Mouse (Mus musculus): ENCODE measurements around the gene Fzd5.

Gene Fzd5

DNA sequence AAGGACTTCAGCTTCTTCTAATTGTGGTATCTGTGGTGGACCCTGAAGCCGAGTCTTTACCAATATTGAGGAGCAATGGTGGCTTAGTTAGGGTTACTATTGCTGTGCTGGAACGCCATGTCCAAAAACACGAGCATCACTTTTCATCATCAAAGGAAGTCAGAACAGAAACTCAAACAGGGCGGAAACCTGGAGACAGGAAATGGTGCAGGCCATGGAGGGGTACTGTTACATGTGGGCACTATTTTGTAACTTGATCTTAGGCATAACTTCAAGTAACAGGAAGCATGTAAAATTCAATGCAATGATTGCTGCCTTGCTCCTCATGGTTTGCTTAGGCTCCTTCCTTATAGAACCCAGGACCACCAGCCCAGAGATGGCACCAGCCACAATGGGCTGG, 49.5 kb downstream of the Fzd5 start:
- DNase-seq (ENCODE audit: low read depth, low spot score): peak; percentile 18

DNA sequence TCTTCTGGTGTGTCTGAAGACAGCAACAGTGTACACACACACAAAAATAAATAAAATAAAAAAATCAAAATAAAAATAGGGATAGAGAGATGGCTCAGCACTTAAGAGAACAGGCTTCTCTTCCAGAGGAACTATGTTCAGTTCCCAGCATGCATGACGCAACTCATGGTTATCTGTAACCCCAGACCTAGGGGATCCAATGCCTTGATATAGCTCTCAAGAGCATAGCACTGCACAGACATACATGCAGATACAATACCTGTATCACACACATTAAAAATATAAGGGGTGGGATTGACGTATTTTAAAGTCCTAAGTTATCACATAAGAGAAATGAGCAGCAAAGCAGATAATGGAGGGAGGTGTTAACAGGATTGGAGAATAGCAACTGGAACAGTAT, 53.1 kb downstream of the Fzd5 start:
- DNase-seq (ENCODE audit: low read depth, low spot score): no peak

DNA sequence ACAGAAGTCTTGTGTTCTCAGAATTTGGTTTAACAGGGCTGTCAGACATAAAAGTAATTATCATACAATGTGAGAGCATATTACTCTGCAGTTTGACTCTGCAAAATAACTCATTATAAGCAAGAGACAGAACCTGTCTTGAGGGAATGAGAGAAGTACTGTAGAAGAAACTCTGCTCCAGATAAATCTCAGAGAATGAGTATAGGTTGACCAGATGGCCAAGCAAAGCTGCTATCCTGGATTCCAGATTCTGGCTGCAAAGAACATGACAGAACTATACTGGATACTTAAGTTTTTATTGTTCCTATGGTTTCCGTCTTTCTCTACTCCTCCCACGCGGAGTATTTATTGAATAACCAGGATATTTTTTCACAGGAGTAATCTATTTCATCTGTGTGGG, 54.5 kb downstream of the Fzd5 start:
- DNase-seq (ENCODE audit: low read depth, low spot score): no peak

DNA sequence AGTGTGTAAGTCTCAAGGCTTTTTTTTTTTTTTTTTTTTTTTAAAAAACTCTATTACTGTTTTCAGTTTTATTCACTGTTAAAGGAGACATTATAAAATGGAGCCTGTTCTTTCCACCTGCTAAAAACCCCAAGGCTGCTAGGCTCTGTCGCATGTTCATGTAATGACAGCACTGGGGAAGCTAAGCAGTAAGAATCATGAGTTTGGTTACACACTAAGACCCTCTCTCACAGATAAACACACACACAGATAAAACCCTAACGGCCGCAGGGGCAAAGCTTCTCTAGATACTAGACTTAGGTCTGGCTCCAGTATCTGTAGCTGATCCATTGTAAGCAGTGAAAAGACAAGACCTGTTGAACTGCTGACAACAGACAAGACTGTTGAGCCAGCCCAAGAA, 56.1 kb downstream of the Fzd5 start:
- DNase-seq (ENCODE audit: low read depth, low spot score): no peak

All from CD4-positive, CD25-positive, alpha-beta regulatory T cell, adult 2 months (primary cell).